Mouse (Mus musculus) right cerebral cortex, postnatal 25 days (tissue): Measurements from ENCODE around the gene Fam193b.
"Not testable (repeated sequence)": the region's sequence is repeated elsewhere in the genome, so short reads cannot be mapped to it uniquely, and the experiment has no call there.

Experiments
- DNase-seq: peaks from one replicate; pipeline ENCODE4 v3.0.0; 2022

Gene Fam193b

DNA sequence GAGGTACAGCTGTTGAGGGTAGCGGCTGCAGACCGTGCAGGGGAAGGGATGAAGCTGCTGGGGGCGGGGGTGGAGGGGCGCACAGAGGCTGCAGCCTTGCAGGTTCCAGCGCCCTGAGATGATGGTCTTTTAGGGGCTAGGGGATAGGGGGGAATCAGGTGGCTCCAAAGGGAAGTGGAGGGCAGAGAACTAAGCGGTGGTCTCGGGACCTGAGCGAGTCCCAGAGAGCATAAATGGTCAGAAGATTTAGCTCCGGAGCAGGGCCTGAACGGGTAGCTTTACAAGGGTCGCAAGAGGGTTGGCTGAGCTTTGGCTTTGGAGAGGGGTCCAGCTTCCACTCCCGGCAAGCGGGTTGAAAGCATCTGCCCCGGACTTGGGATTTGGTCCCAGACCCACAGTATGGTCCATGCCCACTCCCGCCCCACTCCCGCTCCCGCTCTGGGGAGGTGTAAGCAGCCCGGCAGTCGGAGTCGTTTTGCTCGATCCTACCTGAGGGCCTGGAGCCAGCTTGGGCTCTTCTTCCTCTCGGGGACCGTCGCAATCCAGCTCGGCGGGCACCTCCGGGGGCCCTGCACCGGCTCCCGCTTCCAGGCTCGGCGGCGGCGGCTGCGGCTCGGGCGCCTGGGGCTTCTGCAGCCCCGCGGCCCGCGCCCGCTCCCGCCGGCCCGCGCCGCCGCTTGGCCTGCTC lies 490 bp downstream of the Fam193b start:
- peak; percentile 55 for DNase-seq

DNA sequence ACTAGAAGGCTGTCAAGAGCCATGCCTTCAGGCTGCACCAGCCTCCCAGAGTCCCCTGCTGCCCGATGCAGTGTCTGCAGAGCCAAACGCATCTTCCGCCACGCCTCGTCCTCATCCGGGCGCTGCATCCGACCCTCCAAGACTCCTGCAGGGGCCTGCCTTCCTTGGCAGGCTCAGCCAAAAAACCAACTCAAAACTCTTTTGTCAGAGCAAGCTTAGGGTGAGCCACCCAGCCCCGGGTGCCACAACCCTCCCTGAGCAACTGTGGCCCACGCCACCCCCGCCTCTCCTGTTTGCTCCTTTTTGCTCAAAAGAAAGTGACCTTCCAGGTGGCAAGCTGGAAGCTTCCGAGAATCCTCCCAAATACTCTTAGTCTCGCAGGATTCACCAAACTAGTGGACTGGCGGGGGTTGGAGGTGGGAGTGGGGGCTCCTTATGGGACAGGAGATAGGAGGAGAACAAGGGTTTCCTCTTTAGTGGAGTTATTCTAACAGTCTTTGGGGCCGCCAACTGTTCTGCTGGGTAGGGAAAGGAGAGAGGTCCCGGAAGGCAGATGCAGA lies 1.1 kb downstream of the Fam193b start:
- no peak for DNase-seq

DNA sequence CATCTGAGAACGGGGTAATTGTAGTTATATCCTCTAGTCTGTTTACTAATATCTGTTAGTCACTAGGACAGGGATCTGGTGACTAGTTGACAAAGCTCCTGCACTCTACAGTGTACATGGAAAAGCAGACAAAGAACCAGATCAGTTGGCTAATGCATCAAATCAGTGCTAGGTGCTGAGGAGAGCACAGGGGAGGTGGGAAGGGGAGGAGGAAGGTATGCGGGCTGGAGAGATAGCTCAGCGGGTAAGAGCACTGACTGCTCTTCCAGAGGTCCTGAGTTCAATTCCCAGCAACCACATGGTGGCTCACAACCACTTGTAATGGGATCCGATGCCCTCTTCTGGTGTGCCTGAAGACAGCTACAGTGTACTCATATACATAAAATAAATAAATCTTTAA lies 2.4 kb downstream of the Fam193b start:
- not testable (repeated sequence) for DNase-seq

DNA sequence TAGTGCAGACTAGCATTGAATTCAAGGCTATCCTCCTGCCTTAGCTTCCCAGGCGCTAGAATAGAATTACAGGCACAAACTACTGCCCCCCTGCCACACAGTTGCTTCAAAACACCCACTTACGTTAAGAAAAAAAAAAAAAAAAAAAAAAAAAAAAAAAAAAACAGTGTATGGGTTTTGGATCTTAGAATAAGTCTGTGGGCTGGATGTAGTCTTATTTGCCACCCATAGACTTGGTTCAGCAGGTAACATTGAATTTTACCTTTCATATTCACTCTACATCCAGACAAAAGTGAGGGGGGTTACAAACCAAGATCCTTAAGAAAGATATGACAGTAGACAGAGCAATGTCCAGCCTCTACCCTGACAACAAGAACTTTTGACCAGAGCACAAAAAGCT lies 3.0 kb downstream of the Fam193b start:
- no peak for DNase-seq

DNA sequence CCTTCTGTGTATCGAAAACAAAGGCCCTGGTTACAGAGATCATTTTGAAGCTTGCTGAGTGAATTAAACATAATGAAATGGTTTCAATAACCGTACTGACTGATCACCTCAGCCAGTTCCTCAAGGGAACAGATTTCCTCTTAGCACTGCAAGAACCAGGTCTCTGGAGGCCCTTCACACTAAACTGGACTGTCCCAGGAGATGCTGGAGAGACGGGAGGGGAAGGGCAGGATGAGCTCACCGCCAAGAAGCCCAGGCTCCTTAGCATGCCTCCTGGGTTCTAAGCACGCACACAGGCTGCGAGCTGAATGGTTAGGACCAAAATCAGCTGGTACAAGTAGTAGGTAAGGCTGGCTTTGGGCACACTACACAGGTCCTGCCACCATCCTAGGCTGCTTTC lies 3.9 kb downstream of the Fam193b start:
- DNase-seq, result no peak

DNA sequence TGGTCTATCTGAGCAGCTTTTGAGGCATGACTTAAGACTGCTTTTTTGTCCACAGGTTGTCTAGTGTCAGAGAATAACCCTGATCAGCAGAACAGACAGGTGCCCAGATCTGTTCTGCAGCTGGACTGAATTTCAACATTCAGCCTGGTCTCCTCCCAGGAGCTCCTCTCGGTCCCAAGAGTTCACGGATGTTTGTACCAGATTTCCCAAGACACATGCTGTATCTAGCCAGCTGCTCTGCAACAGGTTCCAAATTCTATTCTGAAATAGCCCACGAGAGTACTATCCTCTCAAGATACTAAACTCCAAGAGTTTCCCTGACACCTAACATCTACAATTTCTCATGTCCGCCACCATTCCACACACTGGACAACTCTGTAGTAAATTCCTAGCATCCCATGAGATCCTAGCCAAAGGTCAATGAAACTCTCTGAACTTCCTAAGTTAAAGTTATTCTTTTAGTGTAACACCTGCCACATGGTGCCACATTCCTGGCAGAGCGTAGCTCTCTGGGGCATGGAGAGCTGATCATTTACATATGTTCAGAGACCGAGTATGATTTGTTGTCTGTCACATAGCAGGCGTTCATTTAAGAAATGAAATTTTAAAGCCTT lies 7.5 kb downstream of the Fam193b start:
- DNase-seq, result no peak

DNA sequence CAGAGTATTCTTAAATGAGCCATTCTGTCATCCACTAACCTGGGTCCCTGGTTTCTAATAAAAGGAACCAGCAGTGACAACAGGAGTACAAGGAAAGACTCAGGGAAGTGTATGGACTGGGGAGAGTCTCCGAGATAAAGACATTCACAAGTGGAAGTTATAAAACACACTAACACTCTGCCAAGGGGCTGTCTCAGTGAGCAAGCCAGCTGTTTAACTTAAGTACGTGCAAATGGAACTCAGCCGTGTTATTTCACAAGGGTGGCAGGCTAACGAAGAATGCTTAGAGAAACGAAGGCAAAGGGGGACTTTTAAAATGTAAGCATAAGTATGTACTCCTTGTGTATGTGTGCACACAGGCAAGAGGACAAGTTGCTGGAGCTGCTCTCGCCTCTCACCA lies 13.4 kb downstream of the Fam193b start:
- no peak for DNase-seq

DNA sequence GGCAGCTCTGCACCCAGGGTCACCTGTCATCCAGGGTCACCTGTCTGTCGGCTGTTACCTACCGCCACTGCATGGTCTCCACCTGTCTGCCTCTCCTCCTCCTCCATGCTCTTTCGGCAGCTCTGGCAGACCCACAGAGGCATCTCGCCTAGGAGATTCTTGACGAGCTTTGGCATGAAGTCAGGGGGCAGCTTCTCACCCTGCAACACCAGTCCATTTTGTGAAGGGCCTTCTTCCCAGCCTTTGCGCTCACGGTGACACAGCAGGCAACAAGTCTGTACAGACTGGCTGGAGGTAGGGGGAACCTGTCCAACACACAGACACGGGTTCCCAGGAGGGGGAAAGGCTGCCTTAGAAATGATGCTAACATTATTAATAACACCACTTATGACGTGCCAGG lies 15.0 kb downstream of the Fam193b start:
- no peak for DNase-seq

DNA sequence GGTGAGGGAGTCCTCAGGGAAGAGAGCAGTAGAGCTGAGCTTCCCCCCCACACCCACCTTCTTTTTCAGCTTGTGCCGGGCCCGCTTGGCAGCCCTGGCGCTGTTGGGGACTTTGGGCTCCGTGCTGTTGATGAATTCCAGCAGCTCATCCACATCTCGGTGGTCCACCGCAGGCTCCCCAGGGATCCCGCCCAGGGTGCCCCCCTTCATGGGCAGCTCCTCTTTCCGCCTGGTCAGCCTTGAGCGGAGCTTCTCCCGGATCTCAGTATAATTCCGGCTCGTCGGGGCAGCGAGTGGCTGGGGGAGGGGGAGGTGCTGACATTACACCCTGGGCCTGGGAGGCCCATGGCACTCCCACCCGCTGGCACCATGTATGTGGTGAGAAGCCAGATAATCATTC lies 21.9 kb downstream of the Fam193b start:
- DNase-seq, result no peak

DNA sequence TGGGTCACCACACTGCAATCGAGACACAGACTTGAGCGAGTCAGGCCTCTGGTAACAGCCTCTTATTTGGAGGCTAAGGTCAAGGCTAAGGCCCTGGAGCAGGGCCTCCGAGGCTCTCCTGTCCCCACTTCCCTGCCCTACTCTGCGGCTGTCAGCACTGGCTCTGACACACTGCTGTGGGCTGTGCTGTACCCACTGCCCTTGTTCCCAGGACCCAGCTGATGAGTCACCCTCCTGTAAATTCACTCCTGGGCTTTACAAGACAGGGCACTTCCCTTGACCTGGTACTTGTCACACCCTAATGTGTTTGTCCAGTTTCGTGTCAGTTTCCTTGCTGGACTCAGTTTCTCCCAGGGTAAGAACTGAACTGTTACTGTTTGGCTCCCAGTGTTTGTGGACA lies 22.5 kb downstream of the Fam193b start:
- no peak for DNase-seq

DNA sequence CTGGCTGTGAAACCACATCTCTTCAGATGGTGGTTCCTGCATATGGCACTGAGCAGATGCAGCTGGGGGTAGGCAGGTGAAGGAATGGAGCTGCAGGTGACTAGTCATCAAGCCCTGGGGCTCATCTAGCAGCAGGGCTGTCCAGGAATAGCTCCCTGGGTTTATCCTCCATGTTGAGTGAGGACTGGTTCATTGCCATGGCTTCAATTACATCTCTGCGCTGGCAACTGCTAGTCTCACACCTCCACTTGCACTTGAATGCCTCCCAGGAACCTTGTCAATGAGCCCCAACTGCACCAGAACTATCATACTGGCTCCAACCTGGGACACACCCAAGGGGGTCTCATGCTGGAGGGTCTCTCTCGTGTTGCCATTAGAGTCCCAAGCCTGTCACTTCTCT lies 23.0 kb downstream of the Fam193b start:
- DNase-seq, result no peak

DNA sequence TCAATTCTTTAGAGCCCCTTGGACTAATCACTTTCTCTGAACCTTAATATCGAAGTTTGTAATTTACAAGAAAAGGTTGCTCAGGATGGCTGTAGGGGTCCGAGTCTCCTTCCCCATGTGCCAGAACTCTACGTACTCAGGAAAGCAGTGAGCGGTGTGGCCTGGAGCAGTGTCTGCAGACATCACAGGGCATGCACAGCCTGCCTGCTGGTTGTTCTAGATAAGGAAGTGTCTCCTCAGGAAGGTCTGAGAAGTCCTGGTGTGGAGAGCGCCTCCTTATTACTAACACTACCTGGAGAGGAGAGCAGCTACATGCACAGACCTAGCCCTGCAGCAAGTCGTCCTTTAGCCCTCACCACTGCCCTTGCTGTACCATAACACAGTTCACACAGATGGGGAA lies 26.1 kb downstream of the Fam193b start:
- no peak for DNase-seq

DNA sequence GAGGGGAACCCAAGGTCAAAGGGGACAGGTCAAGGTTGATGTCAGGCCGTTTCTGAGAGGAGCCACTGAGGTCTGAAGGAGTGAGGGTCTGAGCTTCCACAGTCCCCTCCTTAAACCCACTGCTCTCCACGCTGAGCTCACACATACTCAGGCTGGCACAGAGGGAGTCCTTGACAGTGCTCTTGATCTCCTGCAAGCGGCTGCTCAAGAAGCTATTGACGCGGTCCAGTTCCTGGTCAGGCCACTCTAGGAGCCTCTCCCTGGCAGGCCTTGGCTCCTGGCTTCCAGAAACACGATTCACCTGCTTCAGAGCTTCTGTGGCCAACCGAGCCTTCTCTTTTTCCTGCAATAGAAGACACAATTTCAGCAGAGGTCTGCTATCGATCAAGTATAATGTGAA lies 27.5 kb downstream of the Fam193b start:
- no peak for DNase-seq

DNA sequence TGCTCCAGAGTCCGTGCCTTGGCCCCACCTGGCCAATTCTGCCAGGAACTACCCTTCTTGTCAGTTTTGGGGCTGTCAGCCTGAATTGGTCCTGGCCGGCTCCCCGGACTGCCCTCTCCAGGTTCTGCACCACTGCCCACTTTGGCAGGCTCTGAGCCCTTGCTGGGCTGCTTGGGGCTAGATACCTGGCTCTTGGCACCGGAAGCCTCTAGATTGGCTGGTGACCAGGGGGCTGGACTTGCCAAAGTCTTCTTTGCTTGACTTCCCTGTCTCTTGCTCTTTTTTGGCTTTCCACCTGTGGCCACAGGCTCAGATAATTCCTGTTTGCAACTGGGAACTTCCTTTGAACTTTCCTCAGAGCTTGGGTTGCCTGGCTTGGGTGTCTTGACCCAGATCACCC lies 28.0 kb downstream of the Fam193b start:
- DNase-seq, result no peak

DNA sequence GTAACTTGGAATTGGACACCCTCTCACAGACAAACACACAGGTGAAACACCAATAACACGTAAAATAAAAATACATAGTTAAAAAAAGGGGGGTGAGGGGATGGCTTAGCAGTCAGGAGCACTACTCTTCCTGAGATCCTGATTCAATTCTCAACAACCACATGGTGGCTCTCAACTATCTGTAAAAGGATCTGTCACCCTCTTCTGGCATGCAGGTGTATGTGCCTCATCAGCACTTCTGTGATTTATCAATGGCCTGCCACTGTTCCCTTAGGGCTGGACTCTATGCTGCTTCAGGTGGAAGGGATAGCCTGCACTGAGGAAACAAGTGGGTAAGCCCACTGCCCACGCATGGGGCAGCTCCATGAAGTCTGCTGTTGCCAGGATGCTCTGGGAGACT lies 30.0 kb downstream of the Fam193b start:
- DNase-seq, result no peak

DNA sequence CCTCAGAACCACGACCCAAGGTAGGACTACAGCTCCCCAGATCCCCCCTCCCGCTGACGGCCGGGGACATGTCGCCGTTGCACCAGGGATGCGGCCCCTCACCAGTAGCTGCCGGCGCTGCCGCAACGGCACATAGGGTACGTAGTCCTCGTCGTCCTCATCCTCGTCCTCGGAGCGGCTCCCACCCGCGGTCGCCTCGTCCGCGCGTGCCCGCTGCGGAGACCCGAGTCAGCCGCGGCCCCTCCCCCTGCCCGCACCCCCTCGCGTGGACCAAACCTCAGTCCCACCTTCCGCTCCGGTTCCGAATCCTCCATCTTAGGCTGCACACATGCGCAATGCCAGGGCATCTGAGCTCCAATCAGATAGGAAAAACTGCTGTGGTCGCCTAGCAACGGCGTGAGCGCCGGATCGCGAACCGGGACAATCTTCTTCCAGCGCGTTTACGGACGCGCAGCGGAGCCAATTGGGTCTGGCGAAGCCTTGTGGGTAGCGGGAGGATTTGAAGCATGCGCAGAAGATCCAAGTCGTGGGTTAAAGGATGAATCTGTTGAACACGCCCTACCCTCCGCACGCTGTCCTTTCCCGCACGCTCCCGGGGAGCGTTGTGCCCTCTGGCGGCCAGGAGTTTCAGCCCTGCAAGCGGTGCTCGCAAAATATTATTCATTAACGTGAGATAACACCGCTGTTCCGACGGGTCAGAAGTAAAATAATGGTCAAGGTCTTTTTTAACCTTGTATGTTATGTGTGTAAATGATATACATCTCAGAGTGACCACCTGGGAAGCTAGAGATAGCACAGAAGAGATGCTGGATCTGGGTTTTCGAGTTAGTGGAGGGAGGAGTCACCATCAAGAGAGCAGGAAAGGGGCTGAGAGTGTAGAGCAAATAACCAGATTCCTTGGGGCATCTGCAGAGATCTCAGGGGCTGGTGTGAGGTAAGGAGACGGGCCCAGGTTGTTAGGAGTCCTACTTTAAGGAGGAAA lies 34.4 kb downstream of the Fam193b start, which contains the start of gene Ddx41:
Gene Ddx41, minus strand, starts transcription at position 465 of the 982 bp plus-strand sequence.
- peak; percentile 99 for DNase-seq

DNA sequence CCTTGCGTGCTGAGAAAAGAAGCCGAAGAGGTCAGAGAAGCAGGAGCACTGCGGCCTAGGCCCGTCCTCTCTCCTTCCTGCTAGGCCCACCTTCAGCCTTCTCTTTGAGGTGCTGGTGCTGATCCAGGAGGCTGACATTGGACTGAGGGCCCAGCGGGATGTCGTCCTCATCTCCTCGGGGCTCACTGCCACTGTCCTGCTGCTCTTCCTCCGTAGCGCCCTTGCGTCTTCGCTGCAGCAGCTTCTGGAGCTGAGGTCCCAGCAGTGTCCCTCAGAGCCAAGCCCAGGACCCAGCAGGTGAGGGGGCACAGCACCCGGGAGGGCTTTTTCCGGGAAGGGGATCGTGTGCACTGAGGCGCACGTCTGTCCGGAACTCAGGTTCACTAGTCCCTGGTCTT lies 35.1 kb downstream of the Fam193b start:
- no peak for DNase-seq

DNA sequence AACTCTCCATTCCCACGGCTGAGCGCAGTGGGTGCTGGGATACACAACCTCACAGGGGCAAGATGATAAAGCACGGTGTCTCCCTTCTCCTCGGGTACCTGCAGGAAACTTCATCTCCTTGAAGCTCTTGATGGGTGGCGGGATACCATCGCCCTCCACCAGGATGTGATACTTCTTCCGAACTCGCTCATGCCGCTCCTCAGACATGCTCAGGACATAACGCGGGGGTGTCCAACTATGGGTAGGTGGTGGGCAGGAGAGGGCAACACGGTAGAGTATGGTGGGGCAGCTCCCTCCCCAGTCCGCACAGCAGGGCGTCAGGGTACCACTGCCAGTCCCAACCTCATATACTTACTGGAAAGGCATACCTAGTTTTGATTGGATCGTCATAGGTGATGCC lies 35.7 kb downstream of the Fam193b start:
- no peak for DNase-seq

DNA sequence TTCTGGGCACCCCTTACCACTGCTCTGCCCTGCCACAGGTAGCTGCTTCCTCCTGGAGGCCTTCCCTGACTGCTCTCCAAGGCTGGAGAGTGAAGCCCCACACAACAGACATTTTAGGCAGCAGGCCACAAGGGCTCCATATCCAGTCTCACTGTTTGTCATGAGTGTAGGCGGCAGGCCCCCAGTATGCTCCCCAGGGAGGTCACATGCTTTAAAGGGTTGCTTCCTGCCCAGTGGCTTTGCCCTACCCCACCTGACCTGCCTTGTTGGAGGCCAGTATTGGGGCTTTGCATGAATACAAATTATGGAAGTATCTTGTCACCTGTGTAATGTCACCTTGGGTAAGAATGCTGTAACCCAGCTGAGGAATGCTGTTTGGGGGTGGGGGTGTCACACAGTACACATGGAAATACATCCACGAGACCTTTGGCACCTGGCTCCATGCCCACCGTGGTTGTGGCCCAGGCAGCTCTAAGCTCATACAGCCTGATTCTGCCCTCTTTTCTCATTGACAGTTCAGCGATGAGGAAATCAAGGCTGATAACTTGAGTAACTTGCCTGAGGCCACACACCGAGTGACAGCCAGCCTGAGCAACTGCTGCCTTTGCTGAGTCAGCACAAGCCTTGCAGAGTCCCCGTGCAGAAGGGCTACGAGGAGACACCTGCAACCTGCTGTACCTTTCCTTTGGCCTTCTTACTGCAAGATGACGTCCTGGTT lies 41.6 kb downstream of the Fam193b start, which contains the start of gene Dok3:
Gene Dok3, minus strand, starts transcription at position 99 of the 718 bp plus-strand sequence.
- DNase-seq, result no peak

DNA sequence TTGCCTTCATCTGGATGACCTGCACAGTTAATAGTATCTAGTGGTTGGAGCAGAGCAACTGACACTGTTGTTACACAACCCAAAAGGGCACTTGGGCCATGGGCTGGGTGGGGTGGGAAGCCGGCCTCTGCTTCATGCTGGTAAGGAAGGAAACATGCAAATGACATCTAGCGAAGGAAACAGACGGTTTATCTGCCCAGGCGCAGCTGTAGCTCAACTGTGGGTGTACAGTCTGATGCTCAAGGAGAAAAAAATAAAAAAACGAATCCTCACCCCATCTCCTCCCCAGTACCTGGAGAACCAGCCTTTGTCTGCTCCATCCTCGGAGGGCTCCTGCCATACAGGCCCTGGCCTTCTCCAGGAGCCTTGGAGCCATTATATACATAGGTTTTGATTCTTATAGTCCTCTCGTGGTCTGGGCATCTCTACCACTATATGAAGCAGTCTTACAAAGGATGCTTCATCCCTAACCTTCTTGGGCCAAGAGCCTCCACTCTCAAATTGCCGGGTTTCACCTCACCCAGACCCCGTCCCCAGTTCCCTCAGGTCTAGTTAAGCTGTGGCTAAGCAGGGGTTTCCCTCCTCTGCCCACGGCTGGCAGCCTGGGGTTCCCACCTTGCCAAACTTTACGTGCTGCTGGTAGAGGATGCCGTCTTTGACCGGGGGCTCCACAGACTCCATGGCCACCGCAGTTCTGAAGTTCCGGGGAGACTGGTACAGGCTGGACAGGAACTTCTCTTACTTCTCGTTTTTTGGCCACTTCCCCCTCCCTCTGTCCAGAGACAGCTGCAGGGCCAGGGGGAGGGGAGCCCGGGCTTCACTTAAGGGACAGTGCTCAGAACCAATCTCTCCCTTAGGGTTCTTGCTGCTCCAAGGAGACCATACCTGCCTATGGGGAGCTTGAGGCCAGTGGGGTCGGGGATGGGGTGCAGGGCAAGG lies 42.8 kb downstream of the Fam193b start:
- DNase-seq, result no peak

DNA sequence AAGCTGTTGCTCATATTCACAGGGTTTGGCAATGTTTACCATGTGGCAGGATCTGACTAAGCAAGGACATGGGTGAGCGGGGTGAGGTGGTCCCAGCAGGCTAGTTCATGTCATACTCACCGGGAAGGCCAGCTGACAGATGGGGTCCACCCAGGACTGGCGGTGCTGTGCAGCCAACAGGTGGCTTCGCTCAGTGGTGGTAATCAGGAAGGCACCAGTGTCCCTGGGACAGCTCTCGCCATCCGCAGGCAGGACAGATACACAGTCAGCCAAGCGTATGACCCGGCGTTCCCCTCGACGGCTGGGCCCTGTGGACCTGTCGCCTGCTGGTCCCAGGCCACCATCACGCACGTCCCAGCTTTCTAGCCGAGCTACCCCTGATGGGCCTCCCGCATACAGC lies 43.7 kb downstream of the Fam193b start:
- DNase-seq, result no peak
